Mouse (Mus musculus) C2C12 (cell line): ENCODE results near the gene Polr3g. TPM values are rescaled to one million over a fixed set of nuclear protein-coding genes. Genes with fewer than 3 reads are reported as not detected.

Source experiments
- H3K27me3 ChIP-seq: one replicate; pipeline ENCODE4 v1.6.1; 2011; ENCODE audit not compliant: control insufficient read depth, insufficient read depth, insufficient read length
- H3K36me3 ChIP-seq: one replicate; pipeline ENCODE4 v1.6.1; 2011; ENCODE audit not compliant: control insufficient read depth, insufficient read depth
- H3K4me3 ChIP-seq: one replicate; pipeline ENCODE4 v1.5.1; 2011; ENCODE audit warnings: mild to moderate bottlenecking, control low read depth; ENCODE audit not compliant: poor library complexity, insufficient read depth, severe bottlenecking
- H3K79me2 ChIP-seq: one replicate; pipeline ENCODE4 v1.6.1; 2011; ENCODE audit not compliant: control insufficient read depth, insufficient read depth
- H3K79me3 ChIP-seq: one replicate; pipeline ENCODE4 v1.6.1; 2011; ENCODE audit warnings: low read depth, control low read depth
- H3ac ChIP-seq: one replicate; pipeline ENCODE3; 2011; ENCODE audit warnings: low read depth; ENCODE audit not compliant: control insufficient read depth, insufficient read length
- CEBPB ChIP-seq: IDR thresholded peaks from one replicate; pipeline ENCODE4 v1.6.1; 2011; ENCODE audit warnings: low read depth, mild to moderate bottlenecking, control low read depth, moderate library complexity
- CTCF ChIP-seq: IDR thresholded peaks from one replicate; pipeline ENCODE4 v1.5.1; 2011; ENCODE audit not compliant: control insufficient read depth, insufficient read depth, insufficient read length
- FOSL1 ChIP-seq: IDR thresholded peaks from one replicate; pipeline ENCODE4 v1.8.0; 2011; ENCODE audit warnings: mild to moderate bottlenecking, low read length; ENCODE audit not compliant: poor library complexity, insufficient read depth, severe bottlenecking
- MAX ChIP-seq: IDR thresholded peaks from one replicate; pipeline ENCODE4 v1.6.1; 2011; ENCODE audit warnings: mild to moderate bottlenecking, control low read depth
- MYOD1 ChIP-seq: IDR thresholded peaks from one replicate; pipeline ENCODE4 v1.6.1; 2011; ENCODE audit warnings: low read depth; ENCODE audit not compliant: control insufficient read depth, insufficient read length
- MYOG ChIP-seq: IDR thresholded peaks from one replicate; pipeline ENCODE4 v1.6.1; 2011; ENCODE audit not compliant: control insufficient read depth, insufficient read length; ENCODE audit errors: extremely low read depth
- USF1 ChIP-seq: IDR thresholded peaks from one replicate; pipeline ENCODE4 v1.6.1; 2011; ENCODE audit warnings: low read depth, mild to moderate bottlenecking, control low read depth, moderate library complexity
- polyA plus RNA-seq: library from polyadenylated mRNA; unstranded; fragments of >200 nt; fragmentation: generic; extraction: Trizol; gene quantifications from one replicate; pipeline ENCODE4 v1.2.1, GENCODE M21; 2012; ENCODE audit warnings: missing spikeins

Gene Polr3g
- polyA plus RNA-seq, 1 experiment: 17.3 TPM

DNA sequence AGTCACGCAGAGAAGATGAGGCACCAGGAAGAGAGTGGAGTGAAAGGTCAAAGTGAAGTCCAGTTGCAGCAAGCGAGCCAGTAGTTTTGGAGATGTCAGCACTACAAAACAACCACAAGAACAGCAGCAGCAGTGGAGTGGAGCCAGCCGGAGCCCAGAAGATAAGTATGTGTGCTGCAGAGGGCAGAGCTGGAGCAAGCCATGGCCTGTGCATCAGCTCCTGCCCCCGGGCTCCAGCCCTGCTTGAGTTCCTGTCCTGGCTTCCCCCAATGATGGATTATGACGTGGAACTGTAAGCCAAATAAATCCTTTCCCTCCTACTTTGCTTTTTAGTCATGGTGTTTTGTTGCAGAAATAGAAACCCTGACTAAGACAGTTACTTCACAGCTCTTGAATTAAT lies 26.6 kb downstream of the Polr3g start:
- no peaks in the 10 kb centered on the region for H3K27me3 ChIP-seq
- no peaks in the 10 kb centered on the region for H3K79me2 ChIP-seq
- no peak overlapping the region for H3K4me3 ChIP-seq
- H3ac ChIP-seq: no peak overlapping the region
- no peaks in the 10 kb centered on the region for H3K79me3 ChIP-seq
- peaks cover 61% of the 10 kb centered on the region for H3K36me3 ChIP-seq
- TF ChIP-seq MYOD1 (no peak), MAX (peak; percentile 4)

DNA sequence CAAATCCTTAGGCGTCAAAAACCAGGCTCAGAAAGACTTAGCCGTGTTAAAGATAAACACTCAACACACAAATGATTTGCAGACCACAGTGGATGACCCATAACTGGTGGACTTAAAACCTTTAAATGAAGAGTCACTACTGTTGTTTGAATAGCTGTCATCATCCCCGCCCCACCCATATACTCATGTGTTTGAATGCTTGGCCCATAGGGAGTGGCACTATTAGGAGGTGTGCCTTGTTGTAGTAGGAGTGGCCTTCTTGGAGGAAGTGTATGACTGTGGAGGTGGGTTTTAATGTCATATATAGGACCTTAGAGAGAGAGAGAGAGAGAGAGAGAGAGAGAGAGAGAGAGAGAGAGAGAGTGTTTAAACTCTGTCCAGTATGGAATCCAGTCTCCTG lies 27.7 kb downstream of the Polr3g start:
- Histone ChIP-seq H3K36me3 (peaks cover 58% of the 10 kb centered on the region), H3K79me2 (no peaks in the 10 kb centered on the region), H3ac (no peak overlapping the region), H3K27me3 (no peaks in the 10 kb centered on the region), H3K4me3 (no peak overlapping the region), H3K79me3 (no peaks in the 10 kb centered on the region)
- no peak for TF ChIP-seq USF1
- no peak for TF ChIP-seq CEBPB
- no peak for TF ChIP-seq MAX
- no peak for TF ChIP-seq CTCF
- TF ChIP-seq FOSL1: no peak
- no peak for TF ChIP-seq MYOG
- TF ChIP-seq MYOD1: no peak

DNA sequence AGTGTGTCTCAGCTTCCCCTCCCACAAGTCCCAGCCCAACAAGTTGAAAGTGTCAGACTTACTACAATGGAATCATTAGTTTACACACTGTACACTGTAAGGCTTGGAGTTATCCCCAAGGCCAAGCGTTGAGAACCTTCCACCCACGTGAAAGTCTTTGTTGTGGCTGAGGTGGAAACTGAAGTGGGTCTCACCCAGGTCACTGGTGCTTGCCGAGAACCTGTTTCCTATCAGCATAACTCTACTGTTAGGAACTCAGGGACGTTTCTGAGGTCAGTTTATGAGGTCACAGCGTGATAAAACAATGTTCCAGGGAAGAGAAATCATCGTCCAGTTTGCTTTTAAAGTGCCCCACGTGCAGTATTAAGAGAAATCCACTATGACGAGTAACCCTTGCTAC lies 35.5 kb downstream of the Polr3g start:
- Histone ChIP-seq H3K79me3 (no peaks in the 10 kb centered on the region), H3K4me3 (no peak overlapping the region), H3ac (no peak overlapping the region), H3K27me3 (no peaks in the 10 kb centered on the region), H3K79me2 (no peaks in the 10 kb centered on the region), H3K36me3 (peaks cover 83% of the 10 kb centered on the region)
- TF ChIP-seq MAX (no peak), CEBPB (no peak), MYOD1 (no peak), USF1 (no peak), MYOG (no peak), CTCF (no peak), FOSL1 (no peak)

DNA sequence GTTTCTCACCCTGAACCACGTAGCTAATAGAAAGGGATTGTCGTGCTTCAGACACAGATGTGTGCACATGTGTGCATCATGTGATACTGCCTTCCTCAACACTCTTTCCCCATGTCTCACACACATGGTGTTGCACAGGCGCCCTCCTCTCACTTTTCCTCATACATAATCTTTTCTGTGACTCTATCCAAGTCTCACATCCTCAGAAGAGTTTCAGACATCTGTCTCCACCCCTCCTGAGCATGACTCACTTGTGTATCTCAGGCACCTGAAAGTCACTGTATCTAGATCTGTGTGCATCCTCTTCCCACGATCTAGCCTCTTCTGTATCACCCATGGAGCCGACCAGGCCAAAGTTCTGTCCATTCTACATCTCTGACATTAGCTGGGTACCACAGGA lies 43.1 kb downstream of the Polr3g start:
- peaks cover 4% of the 10 kb centered on the region for H3K79me3 ChIP-seq
- H3ac ChIP-seq: no peak overlapping the region
- no peak overlapping the region for H3K4me3 ChIP-seq
- H3K79me2 ChIP-seq: peaks cover 25% of the 10 kb centered on the region
- no peaks in the 10 kb centered on the region for H3K27me3 ChIP-seq
- TF ChIP-seq MAX (no peak), CEBPB (no peak), CTCF (no peak), MYOG (no peak)
- peaks cover 70% of the 10 kb centered on the region for H3K36me3 ChIP-seq

DNA sequence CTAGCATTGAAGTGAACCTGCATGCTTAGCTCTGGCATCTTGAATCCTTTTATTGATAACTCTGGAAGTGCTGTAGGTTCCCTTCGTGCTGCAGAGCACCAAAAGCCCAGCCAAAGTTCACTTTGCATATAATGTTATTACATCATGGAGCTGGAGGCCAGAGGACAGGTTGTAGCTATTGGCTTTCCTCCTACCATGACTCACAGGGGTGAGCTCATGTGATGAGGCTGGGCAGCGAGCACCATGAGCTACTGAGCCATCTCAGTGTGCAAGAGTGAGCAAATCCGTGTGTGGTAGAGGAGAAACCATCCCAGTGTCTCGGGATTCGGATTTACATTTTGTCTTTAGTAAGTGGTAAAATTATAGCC lies 46.5 kb downstream of the Polr3g start:
- H3K79me3 ChIP-seq: peaks cover 23% of the 10 kb centered on the region
- H3K4me3 ChIP-seq: no peak overlapping the region
- no peak overlapping the region for H3ac ChIP-seq
- H3K27me3 ChIP-seq: no peaks in the 10 kb centered on the region
- TF ChIP-seq CEBPB (no peak), USF1 (peak; percentile 4)
- H3K79me2 ChIP-seq: peaks cover 59% of the 10 kb centered on the region
- H3K36me3 ChIP-seq: peaks cover 43% of the 10 kb centered on the region

DNA sequence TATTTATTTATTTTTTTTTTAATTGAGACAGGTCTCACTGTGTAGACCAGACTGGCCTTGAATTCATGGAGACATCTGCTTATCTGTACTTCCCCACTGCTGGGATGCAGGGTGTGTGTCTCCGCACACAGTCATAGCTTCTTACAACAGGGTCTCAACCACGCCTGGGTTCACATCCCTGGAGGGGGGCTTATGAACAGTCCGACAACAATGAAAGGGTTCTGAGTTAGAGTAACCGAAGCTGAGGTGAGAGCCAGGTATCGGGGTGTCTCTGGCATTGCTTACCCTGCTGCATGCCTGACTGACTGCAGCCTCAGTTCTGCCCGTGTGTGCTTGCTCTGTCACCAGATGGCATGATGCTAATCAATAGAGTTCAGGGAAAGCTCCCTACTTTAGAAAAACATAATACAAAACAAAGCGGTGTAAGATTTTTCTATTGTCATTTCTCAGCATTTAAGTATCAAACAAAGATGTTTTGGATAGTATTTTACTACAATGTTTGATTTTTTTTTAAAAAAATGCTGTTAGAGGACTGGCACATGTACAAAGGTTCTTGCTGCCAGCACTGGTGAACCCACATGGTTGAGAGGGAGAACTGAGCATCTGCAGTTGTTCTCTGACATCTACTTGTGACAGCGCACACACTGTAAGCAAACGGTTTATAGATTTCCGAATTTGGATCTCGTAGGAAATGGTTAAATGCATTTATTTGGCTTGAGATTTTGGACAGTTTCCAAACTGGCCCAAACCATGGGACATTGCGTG lies 47.1 kb downstream of the Polr3g start:
- Histone ChIP-seq H3K27me3 (no peaks in the 10 kb centered on the region), H3K79me3 (peaks cover 28% of the 10 kb centered on the region), H3K36me3 (peaks cover 39% of the 10 kb centered on the region), H3ac (no peak overlapping the region), H3K4me3 (no peak overlapping the region), H3K79me2 (peaks cover 65% of the 10 kb centered on the region)
- TF ChIP-seq MAX: no peak
- no peak for TF ChIP-seq MYOD1
- no peak for TF ChIP-seq USF1
- no peak for TF ChIP-seq MYOG
- TF ChIP-seq CTCF: no peak
- no peak for TF ChIP-seq FOSL1
- no peak for TF ChIP-seq CEBPB
